Mouse (Mus musculus) fibroblast of lung, adult 2 months (primary cell): ENCODE results near the gene Nxph1.

Experiments
- DNase-seq: peaks from one replicate; pipeline ENCODE4 v3.0.0-alpha.2; 2011; ENCODE audit warnings: low read depth

Gene Nxph1

GRCm38 (mm10) chr6:8970576-8970975 lies 22.3 kb downstream of the Nxph1 start:
- no peak for DNase-seq

- no peak for DNase-seq
Measured at GRCm38 (mm10) chr6:8979237-8979871, 31.1 kb downstream of the Nxph1 start.

- no peak for DNase-seq
Measured at GRCm38 (mm10) chr6:8996301-8996943, 48.2 kb downstream of the Nxph1 start.

GRCm38 (mm10) chr6:8997326-8997725 lies 49.1 kb downstream of the Nxph1 start:
- DNase-seq: no peak

- no peak for DNase-seq
Measured at GRCm38 (mm10) chr6:9002686-9003085, 54.5 kb downstream of the Nxph1 start.

- DNase-seq: no peak
Measured at GRCm38 (mm10) chr6:9026631-9027030, 78.4 kb downstream of the Nxph1 start.

GRCm38 (mm10) chr6:9027146-9027545 lies 78.9 kb downstream of the Nxph1 start:
- DNase-seq: no peak

- no peak for DNase-seq
Measured at GRCm38 (mm10) chr6:9028501-9028900, 80.3 kb downstream of the Nxph1 start.

- no peak for DNase-seq
Measured at GRCm38 (mm10) chr6:9039286-9039685, 91.1 kb downstream of the Nxph1 start.

GRCm38 (mm10) chr6:9040991-9041390 lies 92.8 kb downstream of the Nxph1 start:
- no peak for DNase-seq

GRCm38 (mm10) chr6:9042391-9042790 lies 94.2 kb downstream of the Nxph1 start:
- DNase-seq: no peak

- DNase-seq: no peak
Measured at GRCm38 (mm10) chr6:9046815-9047214, 98.6 kb downstream of the Nxph1 start.

GRCm38 (mm10) chr6:9061261-9062105 lies 113.3 kb downstream of the Nxph1 start:
- no peak for DNase-seq

GRCm38 (mm10) chr6:9066435-9066834 lies 118.2 kb downstream of the Nxph1 start:
- no peak for DNase-seq

- DNase-seq: no peak
Measured at GRCm38 (mm10) chr6:9069913-9070312, 121.7 kb downstream of the Nxph1 start.

GRCm38 (mm10) chr6:9076463-9076862 lies 128.2 kb downstream of the Nxph1 start:
- DNase-seq: no peak

- DNase-seq: no peak
Measured at GRCm38 (mm10) chr6:9077793-9078689, 129.8 kb downstream of the Nxph1 start.

- DNase-seq: no peak
Measured at GRCm38 (mm10) chr6:9083851-9084250, 135.6 kb downstream of the Nxph1 start.

GRCm38 (mm10) chr6:9097345-9097744 lies 149.1 kb downstream of the Nxph1 start:
- DNase-seq: no peak

GRCm38 (mm10) chr6:9107366-9107765 lies 159.1 kb downstream of the Nxph1 start:
- DNase-seq: no peak

GRCm38 (mm10) chr6:9119136-9119535 lies 170.9 kb downstream of the Nxph1 start:
- no peak for DNase-seq

GRCm38 (mm10) chr6:9124321-9124914 lies 176.2 kb downstream of the Nxph1 start:
- DNase-seq: no peak
